Mouse (Mus musculus) spleen, adult 2 months (tissue): ENCODE results near the gene 6030452D12Rik.

ENCODE experiments used
- CTCF ChIP-seq: fragments of 200-500 bp; IDR thresholded peaks from 2 replicates; pipeline ENCODE4 v1.5.1; 2011; ENCODE audit warnings: mild to moderate bottlenecking, inconsistent platforms; ENCODE audit not compliant: insufficient read depth, insufficient read length, insufficient replicate concordance; ENCODE audit errors: extremely low read depth
- POLR2A ChIP-seq: fragments of 200-500 bp; IDR thresholded peaks from 2 replicates; pipeline ENCODE4 v1.6.1; 2011; ENCODE audit warnings: low read depth, low read length, inconsistent platforms

GRCm38 (mm10) chr8:106500018-106500685, at the start of gene 6030452D12Rik:
- TF ChIP-seq CTCF = no peak
- no peak for TF ChIP-seq POLR2A
